Mouse (Mus musculus): Measurements from ENCODE around the gene Dynlt1c. TPM values are rescaled to one million over a fixed set of nuclear protein-coding genes. Genes with fewer than 3 reads are reported as not detected.
"Not testable (repeated sequence)": the region's sequence is repeated elsewhere in the genome, so short reads cannot be mapped to it uniquely, and the experiment has no call there.

The Dynlt1c gene
- polyA plus RNA-seq, 1 experiment from 2014 or later, result 25.6 TPM

- H3K9me3 ChIP-seq (ENCODE audit: control insufficient read depth, low read length); H3K4me1 ChIP-seq (ENCODE audit: control insufficient read depth, insufficient read depth, low read length); H3K36me3 ChIP-seq (ENCODE audit: control insufficient read depth, insufficient read depth, low read length); H3K27me3 ChIP-seq (replicated peaks; ENCODE audit: control insufficient read depth, insufficient read depth, low read length): not testable (repeated sequence)
- Histone ChIP-seq H3K9ac (ENCODE audit: low read depth, low read length) (peak overlapping the region; percentile 73), H3K4me2 (ENCODE audit: low read depth, low read length) (peak overlapping the region; percentile 49), H3K27ac (replicated peaks; ENCODE audit: low read depth, low read length) (peak overlapping the region; percentile 80), H3K4me3 (ENCODE audit: low read depth, low read length) (peak overlapping the region; percentile 49)
- DNase-seq (ENCODE audit: low spot score) (peak; percentile 92), ATAC-seq (ENCODE audit: low read depth) (peak; percentile 90)
- WGBS, result under 1% methylated on average over 28 of the region's 36 CpGs
These were observed 53.6 kb downstream of the Dynlt1c start for GRCm38 (mm10) chr17:6655087-6655511.

DNA sequence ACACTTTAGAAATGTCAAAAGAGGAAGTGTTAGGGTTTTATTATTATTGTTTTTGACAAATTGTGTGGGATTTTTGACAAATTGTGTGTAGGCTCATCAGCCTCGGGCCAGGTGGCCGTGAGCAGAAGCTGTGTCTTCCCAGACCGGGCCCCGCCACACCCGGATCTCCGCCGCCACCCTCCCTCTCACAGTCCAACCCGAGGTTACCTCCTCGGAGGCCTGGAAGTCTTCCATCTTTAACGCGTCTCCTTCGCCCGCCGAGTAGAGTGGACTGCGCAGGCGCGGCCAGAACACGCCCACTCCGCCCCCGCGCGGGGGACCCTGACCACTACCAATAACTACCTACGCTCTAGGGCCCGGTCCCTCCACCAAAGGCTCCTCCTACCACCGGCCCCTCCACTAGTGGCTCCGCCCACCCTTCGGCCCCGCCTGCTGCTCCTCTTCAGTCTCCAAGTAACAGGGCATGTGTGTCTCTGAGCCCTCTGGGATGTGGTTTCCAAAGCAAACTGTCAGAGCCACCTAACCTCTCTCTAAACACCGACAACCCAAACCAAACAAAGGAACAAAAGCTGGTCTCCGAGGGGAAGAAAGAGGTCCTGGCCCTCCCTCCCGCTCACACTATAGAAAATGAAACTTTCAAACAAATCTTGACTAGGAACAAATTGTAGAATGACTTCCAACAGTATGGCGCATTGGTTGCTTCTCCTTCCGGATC is 54.3 kb downstream of the Dynlt1c start, which contains the start of gene Dynlt1f:
Dynlt1f (minus strand) TSS at position 334 of the 715 bp plus-strand sequence.
- H3K27ac ChIP-seq (replicated peaks; ENCODE audit: low read depth, low read length), result peak within 1 kb of the TSS; percentile 80
- WGBS, result 4% methylated on average over 18 of the region's 33 CpGs
- H3K27me3 ChIP-seq (replicated peaks; ENCODE audit: control insufficient read depth, insufficient read depth, low read length); H3K36me3 ChIP-seq (ENCODE audit: control insufficient read depth, insufficient read depth, low read length); H3K4me1 ChIP-seq (ENCODE audit: control insufficient read depth, insufficient read depth, low read length); H3K9me3 ChIP-seq (ENCODE audit: control insufficient read depth, low read length): not testable (repeated sequence)
- peak; percentile 39 for DNase-seq (ENCODE audit: low spot score)
- peak within 1 kb of the TSS; percentile 49 for H3K4me2 ChIP-seq (ENCODE audit: low read depth, low read length)
- peak within 1 kb of the TSS; percentile 73 for H3K9ac ChIP-seq (ENCODE audit: low read depth, low read length)
- peak within 1 kb of the TSS; percentile 49 for H3K4me3 ChIP-seq (ENCODE audit: low read depth, low read length)
- ATAC-seq (ENCODE audit: low read depth), result peak; percentile 95

DNA sequence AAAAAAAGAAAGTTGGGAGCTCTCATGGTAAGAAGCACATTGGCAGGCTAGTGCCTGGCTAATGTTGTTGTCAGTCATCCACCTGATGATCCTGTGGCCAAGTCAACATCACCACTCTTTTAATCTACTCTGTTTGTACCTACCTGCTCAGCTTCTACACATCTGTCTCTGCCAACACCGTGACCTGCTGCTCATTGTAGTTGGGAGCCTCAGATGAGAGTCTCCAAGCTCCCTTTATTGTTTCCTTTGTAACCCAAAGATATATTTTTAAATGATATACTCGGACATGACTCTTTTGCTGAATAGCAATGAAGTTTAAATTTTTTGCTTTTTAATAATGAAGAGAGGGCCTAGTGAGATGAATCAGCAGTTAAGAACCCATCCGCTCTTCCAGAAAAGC is 55.0 kb downstream of the Dynlt1c start:
- not testable (repeated sequence) for H3K9me3 ChIP-seq (ENCODE audit: control insufficient read depth, low read length); DNase-seq (ENCODE audit: low spot score); H3K27me3 ChIP-seq (replicated peaks; ENCODE audit: control insufficient read depth, insufficient read depth, low read length); H3K36me3 ChIP-seq (ENCODE audit: control insufficient read depth, insufficient read depth, low read length); H3K4me3 ChIP-seq (ENCODE audit: low read depth, low read length); H3K9ac ChIP-seq (ENCODE audit: low read depth, low read length); ATAC-seq (ENCODE audit: low read depth); H3K27ac ChIP-seq (replicated peaks; ENCODE audit: low read depth, low read length); H3K4me1 ChIP-seq (ENCODE audit: control insufficient read depth, insufficient read depth, low read length); H3K4me2 ChIP-seq (ENCODE audit: low read depth, low read length)
- WGBS, result 95% methylated on average over 1 of the region's 3 CpGs

GRCm38 (mm10) chr17:6658801-6659200 is 57.3 kb downstream of the Dynlt1c start, which contains the start of gene Sytl3:
Sytl3 (plus strand) TSS chr17:6659093.
- not testable (repeated sequence) for H3K9ac ChIP-seq (ENCODE audit: low read depth, low read length); ATAC-seq (ENCODE audit: low read depth); H3K27me3 ChIP-seq (replicated peaks; ENCODE audit: control insufficient read depth, insufficient read depth, low read length); H3K4me3 ChIP-seq (ENCODE audit: low read depth, low read length); H3K9me3 ChIP-seq (ENCODE audit: control insufficient read depth, low read length); H3K4me2 ChIP-seq (ENCODE audit: low read depth, low read length); DNase-seq (ENCODE audit: low spot score); H3K27ac ChIP-seq (replicated peaks; ENCODE audit: low read depth, low read length); H3K36me3 ChIP-seq (ENCODE audit: control insufficient read depth, insufficient read depth, low read length); H3K4me1 ChIP-seq (ENCODE audit: control insufficient read depth, insufficient read depth, low read length)
- 88% methylated on average over 3 of the region's 7 CpGs for WGBS

Other genes starting within 250 kb of the Dynlt1c start
- gene Dynlt1b, start 171.6 kb upstream of the Dynlt1c start, polyA plus RNA-seq (2014; fragmentation: Nextera tagmentation; extraction: Ambion mirVana), result 563 and 584 TPM in 2 replicates
- 254 and 264 TPM in 2 replicates for gene Dynlt1f, start 54.2 kb downstream of the Dynlt1c start, polyA plus RNA-seq (2014; fragmentation: Nextera tagmentation; extraction: Ambion mirVana)
- gene Sytl3, start 57.4 kb downstream of the Dynlt1c start, polyA plus RNA-seq (2014; fragmentation: Nextera tagmentation; extraction: Ambion mirVana), result 0.43 and 0.70 TPM in 2 replicates
- 57.8 and 59.1 TPM in 2 replicates for gene Ezr, start 181.1 kb downstream of the Dynlt1c start, polyA plus RNA-seq (2014; fragmentation: Nextera tagmentation; extraction: Ambion mirVana)